Mouse (Mus musculus): ENCODE data around the gene Ldb3. TPM values are rescaled to one million over a fixed set of nuclear protein-coding genes. Genes with fewer than 3 reads are reported as not detected.

The Ldb3 gene
- polyA plus RNA-seq, 1 experiment from 2014 or later: 0.02 TPM

DNA sequence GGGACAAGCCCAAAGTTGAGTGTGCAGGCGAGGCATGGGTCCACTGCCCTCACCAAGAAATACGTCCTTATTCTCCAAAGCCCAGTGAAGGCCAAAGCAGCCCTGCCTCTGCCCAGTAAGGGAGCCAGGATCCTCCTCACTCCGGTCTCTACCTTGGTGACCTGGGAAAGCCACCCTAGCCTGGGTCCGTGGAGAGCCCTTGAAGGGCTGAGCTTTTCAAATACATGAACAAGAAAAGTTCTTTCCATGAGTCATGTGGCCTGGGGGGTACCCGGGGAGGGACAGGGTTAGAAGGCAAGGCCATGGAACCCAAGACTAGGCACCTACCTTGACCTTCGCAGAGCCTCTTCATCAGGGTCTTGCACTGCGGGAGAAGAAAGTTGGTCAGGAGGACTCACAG is 22.0 kb downstream of the Ldb3 start:
- peaks cover 24% of the 10 kb centered on the region for H3K27me3 ChIP-seq (ENCODE audit: low read depth, poor library complexity, severe bottlenecking)
- H3K36me3 ChIP-seq: no peaks in the 10 kb centered on the region
- H3K27ac ChIP-seq (replicated peaks): no peak overlapping the region
- no peak overlapping the region for H3K4me3 ChIP-seq
- 90% methylated on average over 7 of the region's 7 CpGs for WGBS
- peaks cover 10% of the 10 kb centered on the region for H3K4me1 ChIP-seq
- no peak for DNase-seq (ENCODE audit: low spot score)
- no peaks in the 10 kb centered on the region for H3K9me3 ChIP-seq (replicated peaks)

- no peak for DNase-seq (ENCODE audit: low spot score)
- 86% methylated on average over 17 of the region's 17 CpGs for WGBS
Observed at GRCm38 (mm10) chr14:34565711-34566110, 22.8 kb downstream of the Ldb3 start.

GRCm38 (mm10) chr14:34564646-34565045 is 23.8 kb downstream of the Ldb3 start:
- no peak overlapping the region for H3K27ac ChIP-seq (replicated peaks)
- H3K27me3 ChIP-seq (ENCODE audit: low read depth, poor library complexity, severe bottlenecking): peaks cover 24% of the 10 kb centered on the region
- no peak overlapping the region for H3K4me3 ChIP-seq
- peaks cover 5% of the 10 kb centered on the region for H3K4me1 ChIP-seq
- DNase-seq (ENCODE audit: low spot score): no peak
- 60% methylated on average over 5 of the region's 5 CpGs for WGBS
- no peaks in the 10 kb centered on the region for H3K36me3 ChIP-seq
- no peaks in the 10 kb centered on the region for H3K9me3 ChIP-seq (replicated peaks)

More at GRCm38 (mm10) chr14:34565711-34566110, 22.8 kb downstream of the Ldb3 start:
- Histone ChIP-seq H3K4me1 (peaks cover 10% of the 10 kb centered on the region), H3K36me3 (no peaks in the 10 kb centered on the region), H3K27ac (replicated peaks) (no peak overlapping the region), H3K4me3 (no peak overlapping the region), H3K9me3 (replicated peaks) (no peaks in the 10 kb centered on the region), H3K27me3 (ENCODE audit: low read depth, poor library complexity, severe bottlenecking) (peaks cover 24% of the 10 kb centered on the region)

DNA sequence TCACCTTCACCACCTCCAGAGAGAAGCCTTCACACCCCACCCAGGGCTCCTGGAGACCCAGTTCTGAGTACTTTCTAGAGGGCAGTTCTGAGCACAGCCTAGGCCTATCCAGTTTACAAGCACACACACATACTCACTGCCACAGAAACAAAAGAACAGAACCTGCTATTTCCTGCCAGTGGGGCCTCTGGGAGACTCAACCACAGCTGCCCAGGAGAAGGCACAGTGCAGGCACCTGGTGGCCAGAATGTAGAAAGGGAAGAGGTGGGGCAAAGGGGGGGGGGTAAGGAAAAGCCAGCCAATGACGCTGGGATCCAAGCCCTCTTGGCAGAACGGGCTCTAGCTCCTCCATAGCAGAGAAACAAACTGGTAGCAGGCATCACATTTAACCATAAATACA is 26.1 kb downstream of the Ldb3 start:
- Histone ChIP-seq H3K4me3 (no peak overlapping the region), H3K27me3 (ENCODE audit: low read depth, poor library complexity, severe bottlenecking) (peaks cover 2% of the 10 kb centered on the region; the same call in 1 of the 2 replicates), H3K27ac (replicated peaks) (no peak overlapping the region), H3K36me3 (no peaks in the 10 kb centered on the region), H3K4me1 (no peaks in the 10 kb centered on the region), H3K9me3 (replicated peaks) (no peaks in the 10 kb centered on the region)
- no peak for DNase-seq (ENCODE audit: low spot score)
- 39% methylated on average over 2 of the region's 2 CpGs for WGBS

GRCm38 (mm10) chr14:34561647-34562046 is 26.8 kb downstream of the Ldb3 start:
- H3K4me1 ChIP-seq: no peaks in the 10 kb centered on the region
- no peak overlapping the region for H3K27ac ChIP-seq (replicated peaks)
- no peaks in the 10 kb centered on the region for H3K27me3 ChIP-seq (ENCODE audit: low read depth, poor library complexity, severe bottlenecking)
- no peaks in the 10 kb centered on the region for H3K9me3 ChIP-seq (replicated peaks)
- DNase-seq (ENCODE audit: low spot score): no peak
- no peak overlapping the region for H3K4me3 ChIP-seq
- no peaks in the 10 kb centered on the region for H3K36me3 ChIP-seq
- WGBS: 88% methylated on average over 8 of the region's 8 CpGs

GRCm38 (mm10) chr14:34558947-34559346 is 29.5 kb downstream of the Ldb3 start:
- H3K36me3 ChIP-seq: no peaks in the 10 kb centered on the region
- 93% methylated on average over 9 of the region's 9 CpGs for WGBS
- no peaks in the 10 kb centered on the region for H3K27me3 ChIP-seq (ENCODE audit: low read depth, poor library complexity, severe bottlenecking)
- DNase-seq (ENCODE audit: low spot score): no peak
- H3K9me3 ChIP-seq (replicated peaks): no peaks in the 10 kb centered on the region
- no peaks in the 10 kb centered on the region for H3K4me1 ChIP-seq
- H3K4me3 ChIP-seq: no peak overlapping the region
- H3K27ac ChIP-seq (replicated peaks): no peak overlapping the region

DNA sequence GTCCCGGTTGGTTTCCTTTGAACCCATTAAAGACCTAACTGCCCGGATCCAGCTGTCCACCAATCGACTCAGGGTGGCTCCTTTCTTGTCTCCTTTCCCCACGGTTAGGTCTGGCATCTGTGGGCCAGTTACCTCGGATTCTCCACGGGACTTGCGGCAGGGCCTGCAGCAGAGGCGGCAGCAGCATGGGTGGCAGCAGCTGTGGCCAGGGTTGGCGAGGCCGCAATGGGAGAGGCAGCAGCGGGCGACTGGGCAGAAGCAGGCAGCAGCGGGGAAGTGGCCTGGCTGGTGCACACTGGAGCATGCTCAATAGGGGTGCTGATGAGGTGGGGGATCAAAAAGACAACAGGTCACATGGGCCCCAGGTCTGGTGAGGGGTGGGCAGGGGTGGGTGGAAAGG is 33.3 kb downstream of the Ldb3 start:
- no peak for DNase-seq (ENCODE audit: low spot score)
- Histone ChIP-seq H3K9me3 (replicated peaks) (no peaks in the 10 kb centered on the region), H3K36me3 (no peaks in the 10 kb centered on the region), H3K27me3 (ENCODE audit: low read depth, poor library complexity, severe bottlenecking) (peaks cover 4% of the 10 kb centered on the region; the same call in 1 of the 2 replicates), H3K27ac (replicated peaks) (peak overlapping the region; percentile 39; the same call in 1 of the 2 replicates), H3K4me1 (no peaks in the 10 kb centered on the region), H3K4me3 (no peak overlapping the region)
- WGBS: 75% methylated on average over 13 of the region's 13 CpGs

DNA sequence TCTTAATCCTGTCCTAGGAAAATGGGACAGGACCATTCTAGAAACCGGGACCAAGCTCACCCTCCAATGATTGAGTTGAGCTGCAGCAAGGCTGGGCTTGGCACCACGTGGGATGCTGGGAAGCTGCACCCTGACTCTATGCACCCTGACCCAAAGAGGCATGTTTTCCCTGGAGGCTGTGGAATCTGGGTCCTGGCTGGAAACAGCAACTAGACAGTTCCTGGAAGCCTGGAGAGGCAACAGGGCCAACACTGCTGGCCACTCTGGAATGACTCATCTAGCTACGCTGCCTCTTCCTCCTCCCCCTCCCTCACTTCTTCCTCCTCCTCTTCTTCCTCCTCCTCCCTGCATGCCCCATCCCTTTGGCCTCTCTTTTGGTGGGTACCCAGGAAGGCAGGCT is 34.4 kb downstream of the Ldb3 start:
- Histone ChIP-seq H3K9me3 (replicated peaks) (no peaks in the 10 kb centered on the region), H3K4me1 (peaks cover 6% of the 10 kb centered on the region; the same call in 1 of the 2 replicates), H3K4me3 (no peak overlapping the region), H3K27me3 (ENCODE audit: low read depth, poor library complexity, severe bottlenecking) (peaks cover 4% of the 10 kb centered on the region; the same call in 1 of the 2 replicates), H3K27ac (replicated peaks) (no peak overlapping the region), H3K36me3 (no peaks in the 10 kb centered on the region)
- DNase-seq (ENCODE audit: low spot score): no peak
- 80% methylated on average over 3 of the region's 3 CpGs for WGBS

DNA sequence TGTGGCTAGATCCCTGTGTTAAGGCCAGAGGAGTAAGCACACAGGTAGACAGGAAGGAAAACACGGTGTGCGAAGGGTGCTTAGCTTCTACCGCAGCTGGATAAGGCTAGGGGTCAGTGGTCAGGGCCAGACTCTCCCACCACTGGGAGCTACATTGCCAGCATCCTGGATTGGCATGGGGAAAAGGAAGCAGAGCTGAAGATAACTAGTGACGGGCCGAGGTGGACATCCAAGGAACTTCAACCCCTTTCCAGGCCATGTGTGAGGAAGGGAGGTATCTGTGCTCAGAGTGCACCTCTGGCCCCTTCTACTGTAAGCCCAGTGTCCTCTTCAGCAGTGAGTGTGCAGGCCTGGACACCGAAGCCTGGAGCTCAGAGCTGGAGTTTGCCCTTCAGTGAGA is 35.0 kb downstream of the Ldb3 start:
- H3K27ac ChIP-seq (replicated peaks): no peak overlapping the region
- 87% methylated on average over 6 of the region's 6 CpGs for WGBS
- H3K27me3 ChIP-seq (ENCODE audit: low read depth, poor library complexity, severe bottlenecking): peaks cover 6% of the 10 kb centered on the region; the same call in 1 of the 2 replicates
- no peak for DNase-seq (ENCODE audit: low spot score)
- no peak overlapping the region for H3K4me3 ChIP-seq
- H3K4me1 ChIP-seq: peaks cover 8% of the 10 kb centered on the region
- H3K9me3 ChIP-seq (replicated peaks): no peaks in the 10 kb centered on the region
- no peaks in the 10 kb centered on the region for H3K36me3 ChIP-seq

GRCm38 (mm10) chr14:34552226-34552625 is 36.3 kb downstream of the Ldb3 start:
- no peaks in the 10 kb centered on the region for H3K9me3 ChIP-seq (replicated peaks)
- DNase-seq (ENCODE audit: low spot score): no peak
- WGBS: 85% methylated on average over 5 of the region's 5 CpGs
- no peak overlapping the region for H3K27ac ChIP-seq (replicated peaks)
- no peaks in the 10 kb centered on the region for H3K36me3 ChIP-seq
- no peak overlapping the region for H3K4me3 ChIP-seq
- peaks cover 19% of the 10 kb centered on the region for H3K27me3 ChIP-seq (ENCODE audit: low read depth, poor library complexity, severe bottlenecking)
- H3K4me1 ChIP-seq: peaks cover 15% of the 10 kb centered on the region

- Histone ChIP-seq H3K9me3 (replicated peaks) (no peaks in the 10 kb centered on the region), H3K4me1 (peaks cover 15% of the 10 kb centered on the region), H3K36me3 (no peaks in the 10 kb centered on the region), H3K4me3 (peak overlapping the region; percentile 86), H3K27ac (replicated peaks) (peak overlapping the region; percentile 93), H3K27me3 (ENCODE audit: low read depth, poor library complexity, severe bottlenecking) (peaks cover 44% of the 10 kb centered on the region)
- under 1% methylated on average over 55 of the region's 55 CpGs for WGBS
- DNase-seq (ENCODE audit: low spot score): peak; percentile 90
Observed at GRCm38 (mm10) chr14:34549004-34549671, 39.3 kb downstream of the Ldb3 start.

DNA sequence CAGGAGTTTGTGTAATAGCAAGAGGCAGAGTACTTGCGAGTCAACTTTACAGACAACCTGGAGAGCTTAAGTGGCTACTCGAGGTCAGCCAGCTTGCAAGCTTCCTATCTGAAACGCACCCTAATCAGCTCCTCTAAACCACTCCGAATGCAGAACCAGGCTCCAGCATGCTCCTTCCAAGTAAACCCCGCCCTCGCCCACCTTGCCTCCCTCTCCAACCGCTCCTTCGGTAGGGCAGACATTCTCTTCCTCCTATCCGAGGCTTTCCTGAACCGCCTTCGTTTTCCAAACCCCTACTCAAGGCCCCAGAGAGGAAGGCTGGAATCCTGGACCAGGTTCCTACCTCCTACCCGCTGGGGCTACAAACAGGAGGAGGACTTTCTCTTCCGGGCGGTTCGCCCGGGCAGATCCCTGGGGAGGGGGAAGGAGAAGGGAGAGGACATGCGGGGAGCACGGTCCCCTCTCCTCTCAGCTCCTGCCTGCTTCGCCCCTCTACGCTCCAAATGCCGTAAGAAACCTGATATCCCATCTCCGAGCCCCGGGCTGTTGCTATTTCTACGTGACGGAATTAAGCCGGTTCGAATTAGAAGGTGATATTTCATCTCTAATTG is 40.0 kb downstream of the Ldb3 start:
- WGBS: under 1% methylated on average over 27 of the region's 27 CpGs

DNA sequence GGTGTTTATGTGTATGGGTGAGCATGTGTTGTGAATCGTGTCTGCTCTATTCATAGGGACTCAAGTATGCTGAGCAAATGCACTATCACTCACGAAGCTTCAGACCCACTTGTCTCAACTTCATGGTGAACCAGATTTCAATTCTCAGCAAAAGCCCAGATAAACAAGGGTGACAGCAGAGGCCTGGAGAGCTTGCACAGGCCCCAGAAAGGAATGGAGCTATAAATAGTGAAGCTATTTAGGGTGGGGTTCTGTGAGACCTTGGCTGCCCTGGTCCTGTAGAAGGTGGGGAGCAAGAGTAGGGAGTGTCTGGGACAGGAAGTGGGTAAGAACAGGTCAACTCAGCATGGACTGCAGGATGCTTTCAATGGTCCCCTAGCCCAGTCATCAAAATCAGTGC is 43.9 kb downstream of the Ldb3 start:
- whole genome bisulfite sequencing: 88% methylated on average over 2 of the region's 2 CpGs
- H3K27me3 ChIP-seq (ENCODE audit: low read depth, poor library complexity, severe bottlenecking): peaks cover 60% of the 10 kb centered on the region
- H3K27ac ChIP-seq (replicated peaks): no peak overlapping the region
- H3K4me1 ChIP-seq: peaks cover 19% of the 10 kb centered on the region
- no peak overlapping the region for H3K4me3 ChIP-seq
- no peaks in the 10 kb centered on the region for H3K9me3 ChIP-seq (replicated peaks)
- no peaks in the 10 kb centered on the region for H3K36me3 ChIP-seq
- DNase-seq (ENCODE audit: low spot score): no peak

More for the DNA sequence above, 40.0 kb downstream of the Ldb3 start:
- Histone ChIP-seq H3K4me3 (peak overlapping the region; percentile 86), H3K27ac (replicated peaks) (peak overlapping the region; percentile 93), H3K4me1 (peaks cover 15% of the 10 kb centered on the region), H3K27me3 (ENCODE audit: low read depth, poor library complexity, severe bottlenecking) (peaks cover 50% of the 10 kb centered on the region), H3K36me3 (no peaks in the 10 kb centered on the region), H3K9me3 (replicated peaks) (no peaks in the 10 kb centered on the region)
- peak; percentile 72 for DNase-seq (ENCODE audit: low spot score)
